Mouse (Mus musculus): ENCODE data around the gene Psen2. TPM values are rescaled to one million over a fixed set of nuclear protein-coding genes. Genes with fewer than 3 reads are reported as not detected.

Gene Psen2
- total and polyA plus RNA-seq, 2 experiments from 2014 or later, result 17.9 to 18.9 TPM

- H3K27me3 ChIP-seq (ENCODE audit: insufficient read depth, low read length), result no peaks in the 10 kb centered on the region
- 89% methylated on average over 7 of the region's 7 CpGs for WGBS
- no peak for TF ChIP-seq CTCF (IDR thresholded peaks at IDR 0.05; ENCODE audit: low read depth)
- H3K4me3 ChIP-seq (ENCODE audit: low read depth, low read length), result no peak overlapping the region
- H3K4me1 ChIP-seq (ENCODE audit: insufficient read depth), result no peaks in the 10 kb centered on the region
- no peak for ATAC-seq
- H3K27ac ChIP-seq (ENCODE audit: low read depth, low read length), result no peak overlapping the region
- H3K9ac ChIP-seq, result no peak overlapping the region
- H3K36me3 ChIP-seq (ENCODE audit: insufficient read depth), result peaks cover 15% of the 10 kb centered on the region; the same call in 1 of the 2 replicates
- no peak for DNase-seq
- H3K4me2 ChIP-seq (ENCODE audit: low read depth), result no peak overlapping the region
- 0 out of 2 replicates have a peak, but pooled peaks cover 5% of the 10 kb centered on the region for H3K9me3 ChIP-seq (ENCODE audit: low read length)
These were observed 33.3 kb downstream of the Psen2 start for GRCm38 (mm10) chr1:180229906-180230305.

DNA sequence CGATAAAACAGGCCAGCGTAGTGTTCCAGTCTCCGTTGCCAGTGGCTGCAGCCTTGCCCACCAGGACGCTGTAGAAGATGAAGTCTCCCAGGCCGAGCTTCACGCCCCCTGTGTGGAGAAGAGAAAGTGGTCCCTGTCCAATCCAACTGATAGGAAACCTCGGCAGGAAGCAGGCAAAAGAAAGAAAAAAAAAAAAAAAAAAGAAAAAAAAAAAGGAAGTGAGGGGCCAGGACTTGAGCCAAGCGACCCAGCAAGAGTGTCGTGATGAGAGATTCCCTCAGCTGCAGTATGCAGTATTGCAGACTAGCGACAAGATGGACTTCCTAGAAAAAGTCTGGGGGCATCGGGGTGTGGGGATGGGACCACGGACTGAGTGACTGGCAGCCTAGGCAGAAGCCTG is 34.4 kb downstream of the Psen2 start:
- H3K36me3 ChIP-seq (ENCODE audit: insufficient read depth), result peaks cover 15% of the 10 kb centered on the region; the same call in 1 of the 2 replicates
- ATAC-seq (no peak), DNase-seq (no peak)
- no peak overlapping the region for H3K4me2 ChIP-seq (ENCODE audit: low read depth)
- no peak overlapping the region for H3K4me3 ChIP-seq (ENCODE audit: low read depth, low read length)
- TF ChIP-seq CTCF (IDR thresholded peaks at IDR 0.05; ENCODE audit: low read depth), result no peak
- H3K9ac ChIP-seq, result no peak overlapping the region
- H3K27me3 ChIP-seq (ENCODE audit: insufficient read depth, low read length), result no peaks in the 10 kb centered on the region
- H3K4me1 ChIP-seq (ENCODE audit: insufficient read depth), result no peaks in the 10 kb centered on the region
- WGBS, result 84% methylated on average over 12 of the region's 12 CpGs
- no peak overlapping the region for H3K27ac ChIP-seq (ENCODE audit: low read depth, low read length)
- 0 out of 2 replicates have a peak, but pooled peaks cover 5% of the 10 kb centered on the region for H3K9me3 ChIP-seq (ENCODE audit: low read length)

GRCm38 (mm10) chr1:180226766-180227165 is 36.5 kb downstream of the Psen2 start:
- Histone ChIP-seq H3K4me1 (ENCODE audit: insufficient read depth) (no peaks in the 10 kb centered on the region), H3K4me2 (ENCODE audit: low read depth) (no peak overlapping the region), H3K9me3 (ENCODE audit: low read length) (0 out of 2 replicates have a peak, but pooled peaks cover 5% of the 10 kb centered on the region), H3K27ac (ENCODE audit: low read depth, low read length) (no peak overlapping the region), H3K9ac (no peak overlapping the region), H3K4me3 (ENCODE audit: low read depth, low read length) (no peak overlapping the region), H3K27me3 (ENCODE audit: insufficient read depth, low read length) (no peaks in the 10 kb centered on the region), H3K36me3 (ENCODE audit: insufficient read depth) (peaks cover 12% of the 10 kb centered on the region; the same call in 1 of the 2 replicates)
- ATAC-seq (no peak), DNase-seq (no peak)
- TF ChIP-seq CTCF (IDR thresholded peaks at IDR 0.05; ENCODE audit: low read depth), result no peak
- WGBS, result 72% methylated on average over 3 of the region's 3 CpGs

- DNase-seq, result no peak
These were observed 37.0 kb downstream of the Psen2 start for GRCm38 (mm10) chr1:180226221-180226713.

GRCm38 (mm10) chr1:180225500-180226220 is 37.6 kb downstream of the Psen2 start:
- ATAC-seq (peak; percentile 92), DNase-seq (peak; percentile 63)
- H3K27ac ChIP-seq (ENCODE audit: low read depth, low read length), result no peak overlapping the region
- WGBS, result 15% methylated on average over 21 of the region's 21 CpGs
- peak overlapping the region; percentile 69 for H3K4me2 ChIP-seq (ENCODE audit: low read depth)
- TF ChIP-seq CTCF (IDR thresholded peaks at IDR 0.05; ENCODE audit: low read depth), result no peak
- H3K4me3 ChIP-seq (ENCODE audit: low read depth, low read length), result peak overlapping the region; percentile 35
- H3K9me3 ChIP-seq (ENCODE audit: low read length), result 0 out of 2 replicates have a peak, but pooled peaks cover 5% of the 10 kb centered on the region
- H3K9ac ChIP-seq, result peak overlapping the region; percentile 48
- no peaks in the 10 kb centered on the region for H3K27me3 ChIP-seq (ENCODE audit: insufficient read depth, low read length)
- peaks cover 12% of the 10 kb centered on the region; the same call in 1 of the 2 replicates for H3K36me3 ChIP-seq (ENCODE audit: insufficient read depth)
- no peaks in the 10 kb centered on the region for H3K4me1 ChIP-seq (ENCODE audit: insufficient read depth)

More at GRCm38 (mm10) chr1:180226221-180226713, 37.0 kb downstream of the Psen2 start:
- ATAC-seq, result peak; percentile 67
- 0 out of 2 replicates have a peak, but pooled peaks cover 5% of the 10 kb centered on the region for H3K9me3 ChIP-seq (ENCODE audit: low read length)
- H3K4me2 ChIP-seq (ENCODE audit: low read depth), result peak overlapping the region; percentile 69
- no peaks in the 10 kb centered on the region for H3K4me1 ChIP-seq (ENCODE audit: insufficient read depth)
- H3K36me3 ChIP-seq (ENCODE audit: insufficient read depth), result peaks cover 12% of the 10 kb centered on the region; the same call in 1 of the 2 replicates
- WGBS, result 14% methylated on average over 12 of the region's 12 CpGs
- peak overlapping the region; percentile 48 for H3K9ac ChIP-seq
- H3K4me3 ChIP-seq (ENCODE audit: low read depth, low read length), result peak overlapping the region; percentile 35
- no peaks in the 10 kb centered on the region for H3K27me3 ChIP-seq (ENCODE audit: insufficient read depth, low read length)
- no peak overlapping the region for H3K27ac ChIP-seq (ENCODE audit: low read depth, low read length)
- peak; percentile 31; the same call in 1 of the 2 replicates for TF ChIP-seq CTCF (IDR thresholded peaks at IDR 0.05; ENCODE audit: low read depth)

GRCm38 (mm10) chr1:180222007-180222406 is 41.2 kb downstream of the Psen2 start:
- no peak for TF ChIP-seq CTCF (IDR thresholded peaks at IDR 0.05; ENCODE audit: low read depth)
- H3K4me2 ChIP-seq (ENCODE audit: low read depth), result no peak overlapping the region
- no peak overlapping the region for H3K27ac ChIP-seq (ENCODE audit: low read depth, low read length)
- ATAC-seq (no peak), DNase-seq (no peak)
- H3K36me3 ChIP-seq (ENCODE audit: insufficient read depth), result no peaks in the 10 kb centered on the region
- H3K4me1 ChIP-seq (ENCODE audit: insufficient read depth), result no peaks in the 10 kb centered on the region
- whole genome bisulfite sequencing, result 69% methylated on average over 1 of the region's 1 CpGs
- H3K9me3 ChIP-seq (ENCODE audit: low read length), result no peaks in the 10 kb centered on the region
- H3K27me3 ChIP-seq (ENCODE audit: insufficient read depth, low read length), result no peaks in the 10 kb centered on the region
- H3K4me3 ChIP-seq (ENCODE audit: low read depth, low read length), result no peak overlapping the region
- H3K9ac ChIP-seq, result no peak overlapping the region

Measured in forebrain, postnatal 0 days (tissue).